Mouse (Mus musculus): ENCODE data around the gene Gm4869.
A peak's percentile ranks its signal among the peaks of the same experiment; 100 is the strongest.

The Gm4869 gene

DNA sequence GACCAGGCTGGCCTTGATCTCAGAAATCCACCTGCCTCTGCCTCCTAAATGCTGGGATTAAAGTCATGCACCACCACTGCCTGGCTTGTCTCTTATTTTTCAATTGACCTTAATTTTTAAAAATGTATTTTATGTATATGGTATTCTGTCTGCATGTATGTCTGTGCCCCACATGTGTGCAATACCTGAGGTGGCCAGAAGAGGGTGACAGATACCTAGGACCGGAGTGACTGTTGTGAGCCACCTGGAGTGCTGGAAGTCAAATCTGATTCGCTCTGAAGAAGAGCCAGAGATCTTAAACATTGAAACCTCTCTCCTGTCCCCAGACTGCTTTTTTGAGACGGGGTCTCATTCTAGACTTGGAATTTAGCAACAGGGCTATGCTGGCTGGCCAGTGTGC is 26.9 kb downstream of the Gm4869 start:
- no peak for DNase-seq

DNA sequence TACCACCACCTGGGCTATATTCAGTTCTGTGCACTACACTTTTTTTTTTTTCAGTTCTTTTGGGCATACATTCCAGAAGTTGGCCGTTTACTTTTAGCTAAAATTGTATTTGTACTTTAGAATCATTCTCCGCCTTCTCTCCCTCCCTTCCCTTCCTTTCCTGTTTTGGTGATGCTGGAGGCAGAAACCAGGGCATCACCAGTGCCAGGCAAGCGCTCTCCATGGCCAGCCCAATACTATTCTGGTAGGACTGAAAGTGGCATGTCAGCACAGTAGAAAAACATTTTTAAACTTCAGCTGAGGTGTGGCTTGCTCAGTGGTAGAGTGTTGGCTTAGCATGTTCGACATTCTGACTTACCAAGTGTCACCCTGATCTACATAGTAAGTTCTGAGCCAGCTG is 36.0 kb downstream of the Gm4869 start:
- no peak for DNase-seq

DNA sequence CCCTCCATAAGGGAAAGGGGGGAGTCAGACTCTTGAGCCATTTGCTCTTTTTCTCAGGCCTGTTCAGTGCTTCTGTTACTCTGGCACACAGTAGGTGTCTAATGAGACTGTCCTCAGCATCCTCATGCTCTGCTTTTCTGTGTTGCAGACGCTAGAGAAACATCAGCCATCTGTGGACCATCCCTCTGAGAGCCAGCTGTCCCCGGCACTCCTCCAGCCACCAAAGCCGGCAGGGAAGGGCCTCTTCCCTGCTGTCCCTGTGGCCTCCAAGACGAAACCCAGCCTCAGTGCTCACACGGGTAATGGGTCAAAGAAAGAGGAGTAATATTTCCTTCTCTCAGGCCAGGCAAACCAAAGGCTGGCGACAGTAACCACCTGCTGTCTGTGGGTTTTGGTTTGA is 45.7 kb downstream of the Gm4869 start:
- DNase-seq, result no peak

DNA sequence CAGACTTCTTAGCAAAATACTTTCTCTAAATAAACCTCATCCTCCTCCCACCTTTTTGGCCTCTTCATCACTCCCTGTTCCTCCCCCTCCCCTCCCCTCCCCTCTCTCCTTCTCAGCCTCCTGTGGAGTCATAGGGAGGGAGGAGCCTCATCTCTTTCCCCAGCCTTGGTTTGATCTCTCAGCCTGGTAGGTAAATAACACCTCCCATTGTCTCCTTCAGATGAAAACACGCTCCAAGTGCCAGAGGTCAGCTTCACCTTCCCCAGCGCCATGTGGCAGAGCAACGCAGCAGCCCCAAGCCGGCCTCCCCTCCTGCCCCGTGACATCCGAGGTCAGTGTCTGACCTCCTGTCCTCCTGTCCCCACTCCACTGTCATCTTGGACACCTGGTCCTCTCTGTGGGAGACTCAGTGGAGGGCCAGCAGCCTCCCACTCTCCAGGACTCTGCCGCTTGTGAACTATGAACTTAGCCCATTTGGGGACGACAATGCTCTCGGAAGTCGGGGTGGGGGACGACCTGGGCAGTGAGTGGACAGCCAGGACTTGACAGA is 47.3 kb downstream of the Gm4869 start:
- peak; percentile 21 for DNase-seq

DNA sequence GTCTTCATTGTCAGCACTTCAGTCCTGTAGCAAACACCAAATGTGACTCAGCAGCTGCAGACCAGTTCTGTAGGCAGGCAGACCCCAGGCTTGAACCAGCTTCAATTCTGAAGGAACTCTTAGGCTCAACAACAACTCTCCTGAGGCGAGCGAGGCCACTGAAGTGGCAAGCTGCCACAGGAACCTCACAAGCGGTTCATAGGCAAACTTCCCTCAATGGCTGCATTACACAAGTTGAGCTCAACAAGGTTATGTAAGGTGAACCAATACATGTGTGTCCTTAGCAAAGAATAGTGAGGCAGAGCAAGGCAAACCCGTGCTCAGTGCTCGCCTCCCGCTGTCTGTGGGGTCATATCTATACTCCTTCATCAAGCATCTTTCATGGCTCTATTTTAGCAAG is 52.7 kb downstream of the Gm4869 start:
- no peak for DNase-seq

DNA sequence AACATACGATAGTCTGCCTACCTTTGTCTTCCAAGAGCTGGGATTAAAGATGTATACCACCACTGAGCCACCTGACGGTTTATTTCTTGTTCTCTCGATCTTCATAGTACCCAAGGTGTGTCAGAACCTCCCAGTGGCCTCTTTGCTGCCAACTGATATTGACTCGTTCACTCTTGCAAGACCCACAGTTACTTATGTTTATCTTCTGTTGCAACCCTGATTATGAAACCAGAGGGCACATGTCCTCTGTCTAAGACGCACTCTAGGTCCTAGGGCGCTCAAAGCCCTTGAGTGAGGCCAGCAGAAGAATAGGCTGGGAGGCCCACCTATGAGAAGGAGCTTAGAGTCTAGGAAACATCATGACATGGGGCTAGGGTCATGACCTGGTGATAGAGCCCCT is 55.3 kb downstream of the Gm4869 start:
- no peak for DNase-seq

DNA sequence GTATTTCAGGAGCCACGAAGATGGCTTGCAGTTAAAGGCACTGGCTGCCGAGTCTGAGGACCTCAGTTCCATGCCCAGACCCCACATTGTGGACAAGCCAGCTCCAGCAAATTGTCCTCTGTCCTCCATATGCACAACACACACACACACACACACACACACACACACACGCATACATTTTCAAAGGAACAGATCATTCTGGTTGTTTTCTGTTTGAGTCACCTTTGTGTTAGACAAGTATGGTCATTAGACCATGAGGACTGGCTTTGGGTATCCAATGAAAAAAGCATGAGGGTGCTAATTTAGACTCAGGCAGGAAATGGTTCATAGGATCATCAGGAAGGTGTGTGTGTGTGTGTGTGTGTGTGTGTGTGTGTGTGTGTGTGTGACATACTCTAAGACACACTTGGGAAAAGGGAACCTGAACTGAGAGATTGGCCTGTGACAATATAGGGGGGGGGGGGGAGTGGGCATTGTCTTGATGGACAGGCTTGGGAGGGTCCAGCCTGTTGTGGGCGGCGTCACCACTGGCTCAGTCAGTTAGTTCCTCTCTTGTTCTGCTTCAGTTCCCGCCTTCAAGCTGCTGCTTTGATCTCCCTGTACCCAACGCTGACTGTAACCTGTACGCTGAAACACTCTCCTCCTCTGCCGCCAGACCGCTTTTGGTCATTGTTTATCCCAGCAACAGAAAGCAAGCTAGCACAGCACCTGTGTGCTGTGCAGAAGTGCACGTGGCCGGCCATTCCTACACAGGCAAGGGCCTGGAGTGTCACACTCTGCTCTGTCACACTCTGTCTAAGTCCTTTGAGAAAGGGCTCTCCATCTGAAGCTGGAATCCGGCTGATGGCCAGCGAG is 56.8 kb downstream of the Gm4869 start:
- peak; percentile 53 for DNase-seq

DNA sequence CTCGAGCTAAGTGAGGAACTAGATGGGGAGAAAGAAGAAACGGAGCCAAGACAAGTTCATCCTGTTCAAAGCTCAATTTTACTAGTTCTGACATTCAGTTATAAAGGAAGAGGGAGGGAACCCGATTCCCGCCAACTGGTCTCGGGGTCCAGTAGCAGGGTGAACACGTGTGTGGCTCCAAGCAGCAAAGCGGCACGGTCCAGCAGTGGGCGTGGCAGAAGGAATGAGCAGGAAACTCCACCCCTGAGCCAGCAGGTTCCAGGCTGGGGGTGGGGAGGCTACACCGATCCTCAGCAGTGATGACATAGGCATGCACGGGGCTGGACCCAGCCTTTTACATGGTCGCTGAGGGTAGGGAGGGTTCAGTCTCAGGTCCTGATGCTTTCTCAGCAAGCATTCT is 57.5 kb downstream of the Gm4869 start:
- DNase-seq, result peak; percentile 50

DNA sequence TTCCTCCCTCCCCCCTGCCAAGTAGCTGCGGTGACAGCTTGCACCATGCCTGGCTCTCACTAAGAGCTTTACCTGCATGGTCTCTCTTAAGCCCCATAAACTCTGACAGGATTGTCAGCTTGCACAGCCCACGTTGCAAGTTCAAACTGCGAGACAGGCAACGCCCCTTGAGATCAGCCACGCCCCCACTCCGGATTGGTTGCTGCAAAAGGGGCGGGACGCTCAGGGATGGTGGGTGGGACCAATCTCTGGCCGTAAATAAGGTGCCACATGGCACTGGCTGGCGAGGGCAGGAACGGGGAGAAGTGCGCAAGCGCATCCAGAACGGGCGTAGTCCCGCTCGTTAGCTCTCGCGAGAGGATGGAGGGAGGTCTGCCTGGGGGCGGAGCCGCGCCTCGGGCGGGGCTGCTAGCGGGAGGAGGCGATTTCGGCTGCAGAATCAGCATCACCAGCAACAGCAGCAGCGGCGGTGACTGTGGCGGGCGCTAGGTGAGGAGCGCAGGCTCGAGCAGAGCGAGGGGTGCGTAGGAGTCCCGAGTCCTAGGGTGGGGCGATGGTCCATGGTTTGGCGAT is 59.8 kb downstream of the Gm4869 start, which contains the start of gene Chst12:
TSS of gene Chst12 (plus strand) at position 343 of the 573 bp plus-strand sequence.
- DNase-seq, result peak; percentile 99

DNA sequence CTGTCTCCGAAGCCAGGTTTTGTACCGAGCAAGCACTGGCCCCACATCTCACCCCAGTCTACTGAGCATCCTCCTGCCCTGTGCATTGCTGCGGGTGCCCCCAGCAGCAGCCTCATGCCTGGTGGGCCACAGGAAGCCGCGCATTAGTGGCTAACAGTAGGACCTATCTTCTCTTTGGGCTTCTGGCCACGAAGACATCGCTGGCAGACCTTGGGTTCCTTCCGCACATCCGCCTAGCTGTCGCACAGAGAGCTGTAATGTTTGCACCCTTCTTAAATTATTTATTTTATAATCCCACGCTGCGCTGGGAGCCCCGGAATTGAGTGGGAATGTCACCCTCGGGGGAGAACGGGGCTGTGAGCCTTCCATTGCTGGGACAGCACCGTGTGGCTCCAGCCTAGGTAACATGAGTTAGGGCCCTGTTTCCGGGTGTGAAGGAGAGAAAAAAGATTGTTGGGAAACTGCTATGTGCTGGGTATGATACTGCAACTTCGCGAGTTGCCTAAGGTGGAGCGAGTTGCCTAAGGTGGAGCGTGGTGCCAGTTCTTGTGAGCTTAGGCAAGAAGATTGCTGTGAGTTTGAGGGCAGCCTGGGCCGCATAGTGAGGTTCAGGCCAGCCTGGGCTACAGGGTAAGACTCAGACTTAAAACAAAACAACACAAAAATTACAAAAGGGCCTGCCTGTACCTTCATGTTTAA is 60.8 kb downstream of the Gm4869 start:
- DNase-seq, result peak; percentile 11

DNA sequence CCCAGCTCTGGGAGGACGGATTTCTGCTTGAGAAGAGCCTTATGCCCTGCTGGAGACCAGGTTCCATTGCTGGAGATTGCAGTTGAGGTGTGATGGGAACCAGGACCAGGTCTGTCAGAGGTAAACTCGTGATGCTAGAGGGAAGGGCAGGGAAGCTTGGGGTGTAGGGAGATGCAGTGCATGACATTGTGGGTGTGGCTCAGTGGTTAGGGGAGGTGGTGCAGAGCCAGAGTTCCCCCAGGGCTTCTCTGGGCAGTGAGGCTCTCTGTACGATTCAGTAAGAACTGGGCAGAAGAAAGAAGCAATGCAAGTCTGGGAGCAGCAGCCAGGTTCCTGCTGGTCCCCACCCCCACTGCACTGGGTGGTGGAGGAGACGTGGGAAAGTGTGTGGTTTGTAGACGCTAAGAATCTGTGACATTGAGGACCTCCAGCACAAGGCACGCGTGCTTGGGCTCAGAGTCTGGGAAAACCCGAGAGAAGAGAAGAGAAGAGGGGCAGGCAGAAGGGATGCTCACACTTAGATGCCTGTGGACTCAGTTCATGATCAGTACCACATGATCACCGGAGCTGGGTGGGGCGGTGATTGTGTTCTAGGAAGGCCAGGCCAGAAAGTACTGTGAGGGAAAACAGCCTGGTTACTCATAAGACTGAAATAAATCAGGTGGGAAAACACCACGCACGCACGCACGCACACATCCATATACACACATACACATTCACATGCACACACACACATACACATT is 62.2 kb downstream of the Gm4869 start:
- DNase-seq, result no peak

DNA sequence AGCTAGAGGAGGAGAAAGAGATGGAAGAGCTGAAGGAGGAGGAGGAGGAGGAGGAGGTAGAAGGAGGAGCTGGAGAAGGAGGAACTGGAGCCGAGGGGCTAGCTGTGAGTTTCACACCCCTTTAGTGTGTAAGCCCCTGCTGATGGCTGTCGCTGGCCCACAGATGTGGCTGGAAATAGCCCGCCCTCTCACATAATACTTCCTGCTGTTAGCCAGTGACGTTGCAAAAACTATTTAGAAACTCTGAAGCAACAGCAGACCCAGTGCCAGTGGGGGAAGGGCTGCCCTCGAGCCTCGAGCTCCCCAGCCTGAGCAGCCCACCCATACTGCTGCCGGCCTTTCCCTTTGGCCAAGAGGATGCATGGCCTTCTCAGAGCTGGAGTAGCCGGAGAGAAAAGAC is 63.2 kb downstream of the Gm4869 start:
- DNase-seq, result no peak

DNA sequence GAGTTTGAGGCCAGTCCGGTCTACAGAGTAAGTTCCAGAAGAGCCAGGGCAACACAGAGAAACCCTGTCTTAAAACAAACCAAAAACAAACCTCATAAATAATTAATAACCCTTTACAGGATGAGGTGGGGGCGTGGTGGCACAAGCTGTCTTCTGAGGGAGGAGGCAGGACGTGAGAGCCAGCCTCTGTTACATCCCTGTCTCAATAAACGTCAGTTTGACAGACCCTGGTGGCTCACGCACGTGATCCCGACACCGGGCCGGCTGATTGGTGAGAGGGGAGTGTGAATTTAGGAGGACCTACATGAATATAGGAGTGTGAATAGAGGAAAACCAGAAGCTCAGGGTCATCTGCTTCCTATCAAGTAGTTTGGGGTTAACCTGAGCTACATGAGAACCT is 63.8 kb downstream of the Gm4869 start:
- peak; percentile 17 for DNase-seq

DNA sequence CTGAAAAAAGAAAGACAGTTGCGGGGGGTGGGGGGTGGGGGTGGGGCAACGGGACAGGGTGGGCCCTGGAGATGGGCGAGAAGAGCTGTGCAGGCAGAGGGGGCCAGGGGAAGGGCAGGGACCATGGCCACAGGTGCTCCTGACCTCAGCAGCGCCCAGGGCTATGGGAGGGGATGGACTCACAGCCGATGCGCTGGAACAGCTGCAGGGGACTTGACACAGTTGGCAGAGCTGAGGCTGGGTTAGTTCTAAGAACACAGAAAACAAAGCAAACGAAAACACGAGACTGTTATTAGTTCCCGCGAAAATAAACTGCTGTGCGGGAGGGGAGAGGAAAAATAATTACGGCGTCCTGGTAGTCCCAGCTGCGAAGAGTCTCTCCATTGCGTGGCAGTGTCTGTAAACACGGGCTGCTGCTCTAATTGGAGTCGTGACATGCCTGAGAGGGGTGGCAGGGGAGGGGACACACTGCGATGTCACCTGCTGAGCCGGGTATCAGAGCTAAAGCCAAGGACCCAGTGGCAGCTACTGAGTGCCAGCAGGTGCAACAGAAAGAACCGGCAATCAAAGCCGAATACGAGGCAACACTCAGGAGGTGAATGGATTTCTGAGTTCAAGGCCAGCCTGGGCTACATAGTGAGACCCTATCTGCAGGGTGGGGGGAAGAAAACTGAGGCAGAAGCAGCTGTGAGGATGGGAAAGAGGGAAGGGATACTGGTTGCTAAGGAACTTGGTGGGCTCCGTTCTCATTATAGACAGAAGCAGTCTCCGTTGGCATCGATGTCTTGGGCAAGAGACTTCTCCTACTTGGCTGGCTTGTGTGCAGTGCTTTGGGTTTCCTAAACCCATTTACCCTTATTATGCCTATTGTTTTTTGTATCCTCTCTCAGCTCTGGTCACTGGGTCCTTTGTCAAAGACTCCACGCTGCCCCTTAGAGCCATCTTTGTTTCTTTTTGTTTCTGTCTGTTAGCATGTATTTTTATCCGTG is 64.9 kb downstream of the Gm4869 start:
- DNase-seq, result peak; percentile 72

DNA sequence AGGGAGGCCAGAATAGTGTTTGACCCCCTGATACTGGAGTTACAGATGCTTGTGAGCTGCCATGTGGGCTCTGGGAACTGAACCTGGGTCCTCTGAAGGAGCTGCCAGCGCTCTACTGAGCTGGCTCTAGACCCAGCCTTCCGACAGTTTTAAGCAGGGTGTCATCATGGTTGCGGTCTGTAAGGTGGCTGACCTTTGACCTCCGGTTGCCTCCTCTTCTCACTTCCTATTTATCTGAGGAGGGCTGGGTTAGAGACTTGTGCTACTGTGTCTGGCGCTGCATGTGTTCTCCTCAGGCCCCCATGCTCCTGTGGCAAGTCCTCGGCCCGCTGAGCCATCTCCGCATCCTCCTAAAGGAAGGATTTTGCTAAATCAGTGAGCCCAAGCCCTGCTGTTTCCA is 68.5 kb downstream of the Gm4869 start:
- DNase-seq, result no peak

DNA sequence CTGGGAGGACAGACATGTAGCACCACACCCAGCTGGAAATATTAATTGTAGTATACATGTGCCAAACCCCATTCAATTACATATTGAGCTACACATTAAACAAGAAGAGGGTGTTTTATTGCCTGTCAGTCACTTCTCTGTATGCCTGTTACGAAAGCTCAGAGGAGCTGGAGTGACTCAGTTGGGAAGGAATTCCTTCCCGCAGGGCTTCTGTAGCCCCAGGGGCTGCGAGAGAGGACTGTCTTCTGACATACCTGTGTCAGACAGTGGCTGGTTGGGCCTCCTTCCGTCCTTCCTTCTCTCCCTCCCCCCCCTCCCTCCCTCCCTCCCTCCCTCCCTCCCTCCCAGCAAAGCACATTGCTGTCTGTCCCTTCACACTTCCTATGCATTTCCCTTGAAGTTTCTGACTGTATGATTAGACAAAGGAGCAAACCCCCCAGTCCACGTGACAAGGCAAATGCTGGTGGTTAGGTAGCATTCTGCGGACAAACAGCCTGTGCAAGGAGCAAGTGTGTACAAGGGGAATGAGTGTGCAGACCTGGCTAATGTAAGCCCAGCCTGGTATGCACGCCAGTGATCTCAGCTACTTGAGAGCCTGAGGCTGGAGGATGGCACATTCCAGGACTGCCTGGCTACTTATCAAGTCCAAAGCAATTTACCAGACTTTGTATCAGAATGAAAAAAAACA is 69.5 kb downstream of the Gm4869 start:
- DNase-seq, result no peak

DNA sequence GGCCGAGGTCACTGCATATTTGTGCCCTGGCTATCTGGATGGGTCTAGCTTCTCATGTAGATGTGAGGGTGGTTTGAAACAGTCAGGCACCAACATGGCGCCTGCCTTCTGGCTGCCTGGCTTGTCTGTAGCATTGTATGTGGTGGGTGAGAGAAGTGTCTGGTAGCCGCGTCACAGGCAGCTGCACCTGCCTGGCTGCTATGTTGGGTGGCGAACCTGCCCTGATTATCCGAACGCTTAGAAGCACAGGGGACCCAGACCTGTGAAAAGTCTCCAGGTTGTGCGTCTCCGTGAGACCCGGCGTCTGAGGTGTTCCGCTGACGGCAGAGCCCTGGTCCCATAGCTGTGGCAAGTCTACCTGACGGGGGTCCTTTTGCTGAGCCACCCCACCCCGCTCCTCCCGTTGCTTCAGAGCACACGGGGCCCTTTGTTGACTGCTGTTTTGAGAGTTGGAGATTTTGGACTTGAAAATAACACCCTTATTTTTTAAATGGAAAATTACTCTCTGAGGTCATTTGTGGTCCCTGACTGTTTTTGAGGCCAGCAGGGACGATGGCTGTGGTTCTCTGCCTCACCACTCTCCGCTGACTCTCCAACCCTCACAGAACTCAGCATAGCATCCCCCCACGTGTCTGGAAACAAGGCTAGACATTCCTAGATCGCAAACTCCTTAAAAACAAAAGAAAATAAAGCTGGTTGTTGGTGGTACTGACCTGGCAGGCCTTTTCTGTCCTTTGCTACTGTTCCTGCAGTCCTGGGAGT is 71.9 kb downstream of the Gm4869 start:
- DNase-seq, result no peak

DNA sequence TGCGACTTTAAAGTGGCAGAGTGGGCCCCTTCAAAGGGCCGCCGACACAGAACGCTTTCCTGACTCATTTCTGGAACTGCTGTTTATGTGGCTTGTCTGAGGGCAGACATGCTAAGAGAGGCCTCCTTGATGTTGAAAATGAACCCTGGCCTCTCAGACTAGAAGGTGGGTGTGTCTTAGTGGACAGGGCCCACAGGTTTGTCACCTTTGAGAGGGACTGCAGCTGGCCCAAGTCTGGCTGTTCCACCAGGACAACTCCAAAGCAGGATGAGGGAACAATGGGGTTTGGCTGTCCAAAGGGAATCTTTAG is 72.4 kb downstream of the Gm4869 start:
- DNase-seq, result no peak

DNA sequence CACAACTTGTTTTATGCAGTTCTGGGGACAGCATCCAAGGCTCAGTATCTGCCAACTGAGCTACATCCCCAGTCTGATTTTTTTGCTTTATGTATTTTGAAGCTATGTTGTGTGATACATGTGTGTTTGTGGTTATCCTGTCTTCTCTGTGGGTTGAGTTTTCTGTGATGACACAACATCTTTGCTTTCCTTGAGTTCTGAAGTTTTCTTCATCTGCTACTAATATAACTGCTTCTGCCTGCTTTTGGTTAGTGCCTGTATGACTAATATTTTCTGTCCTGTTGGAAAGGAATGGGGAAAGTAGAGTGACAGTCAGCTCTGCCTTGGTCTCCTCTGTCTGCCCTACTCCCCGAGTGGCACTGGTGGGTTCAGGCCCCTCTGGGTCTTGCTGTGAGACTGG is 75.8 kb downstream of the Gm4869 start:
- DNase-seq, result no peak

DNA sequence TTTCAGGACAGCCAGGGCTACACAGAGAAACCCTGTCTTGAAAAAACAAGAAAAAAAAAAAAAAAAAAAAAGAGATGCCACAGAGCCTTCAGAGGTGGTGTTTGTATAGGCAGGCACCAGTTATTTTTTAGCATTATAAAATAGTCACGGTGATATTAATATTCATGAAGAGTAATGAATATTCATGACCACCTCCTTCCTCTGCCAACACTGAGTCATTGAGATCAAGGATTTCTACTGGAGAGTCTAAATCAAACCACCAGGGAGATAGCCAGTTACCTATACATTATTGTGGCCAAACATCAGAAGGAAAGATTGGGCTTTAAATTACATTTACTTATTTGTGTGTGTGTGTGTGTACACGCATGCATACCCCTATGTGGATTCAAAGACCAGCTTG is 81.3 kb downstream of the Gm4869 start:
- no peak for DNase-seq

Data from retina, postnatal 1 day (tissue).